Mouse (Mus musculus) heart, adult 2 months (tissue): ENCODE data around the gene Slc22a14.

Experiments
- CTCF ChIP-seq: fragments of 200-600 bp; IDR thresholded peaks from 2 replicates; pipeline ENCODE4 v1.8.1; 2022; ENCODE audit warnings: antibody characterized with exemption, mild to moderate bottlenecking, moderate library complexity
- POLR2A ChIP-seq: fragments of 200-500 bp; IDR thresholded peaks from 2 replicates; pipeline ENCODE4 v1.6.1; 2011; ENCODE audit warnings: mild to moderate bottlenecking, low read depth, low read length, control low read depth; ENCODE audit not compliant: insufficient read depth

- TF ChIP-seq POLR2A (no peak), CTCF (no peak)
Observed at GRCm38 (mm10) chr9:119388956-119389355, 23.6 kb upstream of the Slc22a14 start.
